Mouse (Mus musculus) layer of hippocampus, postnatal 25 days (tissue): ENCODE results near the gene Rnf8. TPM values are rescaled to one million over a fixed set of nuclear protein-coding genes. Genes with fewer than 3 reads are reported as not detected.
"Not testable (repeated sequence)": the region's sequence is repeated elsewhere in the genome, so short reads cannot be mapped to it uniquely, and the experiment has no call there.

Experiments
- DNase-seq, 2 experiments: peaks; one replicate each; pipeline ENCODE4 v3.0.0; 2022; ENCODE audit warnings: mixed read lengths in 2 of 2, low spot score in 1 of 2; ENCODE audit errors: extremely low spot score in 1 of 2
- total RNA-seq, 2 experiments: library from RNA; stranded (reverse); gene quantifications; 2 replicates each; pipeline ENCODE4 v1.2.3; 2021

Gene Rnf8
- 10 to 100 TPM; 38.4 to 39.7 TPM for total RNA-seq

DNA sequence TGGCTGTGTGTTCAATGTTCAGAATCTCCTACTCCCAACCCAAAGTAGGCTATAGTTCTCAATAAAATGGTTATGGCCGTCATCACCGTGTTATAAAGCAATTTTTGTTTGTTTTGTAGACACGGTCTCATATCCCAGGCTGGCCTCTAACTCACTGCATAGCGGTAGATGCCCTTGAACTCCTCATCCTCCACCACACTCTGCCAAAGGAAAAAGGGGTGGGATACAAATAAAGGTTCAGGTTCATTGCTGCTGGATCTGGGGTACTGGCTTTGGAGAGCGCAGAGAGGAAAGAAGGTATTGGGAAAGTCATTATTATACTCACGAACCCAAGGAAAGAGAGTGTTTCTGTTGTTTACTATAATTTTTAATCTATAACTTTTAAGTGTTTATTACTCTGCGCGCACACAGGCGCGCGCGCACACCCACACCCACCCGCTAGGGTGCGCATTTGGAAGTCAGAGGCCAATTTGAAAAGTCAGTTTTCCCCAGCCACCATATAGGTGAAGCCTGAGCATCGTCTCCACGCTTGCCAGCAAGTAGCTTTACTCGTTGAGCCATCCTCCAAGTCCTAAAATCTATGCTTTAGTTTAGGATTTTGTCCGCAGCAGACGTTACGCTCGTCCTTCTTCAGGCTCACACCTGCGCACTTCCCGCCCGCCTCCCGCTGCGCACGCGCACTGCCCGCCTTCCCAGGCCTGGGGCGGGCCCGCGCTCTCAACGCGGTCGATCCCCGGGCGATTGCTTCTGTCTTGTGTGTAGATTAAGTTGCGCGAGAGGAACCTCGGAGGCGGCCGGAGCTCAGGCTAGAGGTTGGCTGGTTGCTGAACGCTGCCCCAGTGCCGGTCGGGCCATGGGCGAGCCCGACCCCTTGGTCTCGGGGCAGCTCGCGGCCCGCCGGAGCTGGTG is at the start of gene Rnf8, which contains the start of gene Gm28043:
Gene Rnf8, plus strand, starts transcription at position 676 of the 909 bp plus-strand sequence.
Gene Gm28043, plus strand, starts transcription at position 762 of the 909 bp plus-strand sequence.
- DNase-seq, result peak; percentile 86 to 90

- DNase-seq, result no peak
These were observed 49.1 kb upstream of the Rnf8 start for GRCm38 (mm10) chr17:29565521-29565920.

DNA sequence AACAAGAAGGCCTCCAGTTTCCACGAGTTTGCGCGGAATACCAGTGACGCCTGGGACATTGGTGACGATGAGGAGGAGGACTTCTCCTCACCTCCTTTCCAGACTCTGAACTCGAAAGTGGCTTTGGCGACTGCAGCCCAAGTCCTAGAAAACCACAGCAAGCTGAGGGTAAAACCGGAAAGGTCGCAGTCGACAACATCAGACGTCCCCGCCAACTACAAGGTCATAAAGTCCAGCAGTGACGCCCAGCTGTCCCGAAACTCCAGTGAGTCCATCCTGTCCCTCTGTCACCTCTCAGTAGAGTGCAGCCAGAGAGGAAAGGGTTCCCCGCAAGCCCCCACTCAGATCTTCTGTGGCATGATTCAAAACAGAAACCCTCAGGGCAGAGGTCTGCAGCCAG is 46.2 kb upstream of the Rnf8 start:
- no peak for DNase-seq

DNA sequence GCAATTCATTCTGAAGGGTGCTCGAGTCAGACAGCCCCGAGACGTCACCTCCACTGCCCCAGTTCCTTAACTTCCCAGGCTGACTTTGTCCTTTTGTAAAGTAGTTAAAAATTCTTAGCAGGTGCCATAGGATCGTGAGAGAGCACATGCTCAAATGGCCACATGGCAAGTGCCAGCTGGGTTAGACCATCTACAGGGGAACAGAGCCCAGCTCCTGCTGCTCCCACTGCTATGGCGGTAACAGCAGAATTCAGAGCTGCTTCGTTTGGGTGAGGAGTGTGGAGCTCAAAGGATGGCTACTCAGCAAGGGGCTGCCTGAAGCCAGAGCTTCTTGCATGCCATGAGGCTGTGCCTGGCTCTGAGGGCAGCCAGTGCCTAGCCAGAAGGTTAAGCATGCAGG is 44.8 kb upstream of the Rnf8 start:
- no peak for DNase-seq

GRCm38 (mm10) chr17:29579579-29580126 is 34.9 kb upstream of the Rnf8 start:
- DNase-seq, result no peak

- no peak for DNase-seq
These were observed 31.0 kb upstream of the Rnf8 start for GRCm38 (mm10) chr17:29583569-29583968.

- DNase-seq, result no peak
These were observed 30.3 kb upstream of the Rnf8 start for GRCm38 (mm10) chr17:29584306-29584705.

DNA sequence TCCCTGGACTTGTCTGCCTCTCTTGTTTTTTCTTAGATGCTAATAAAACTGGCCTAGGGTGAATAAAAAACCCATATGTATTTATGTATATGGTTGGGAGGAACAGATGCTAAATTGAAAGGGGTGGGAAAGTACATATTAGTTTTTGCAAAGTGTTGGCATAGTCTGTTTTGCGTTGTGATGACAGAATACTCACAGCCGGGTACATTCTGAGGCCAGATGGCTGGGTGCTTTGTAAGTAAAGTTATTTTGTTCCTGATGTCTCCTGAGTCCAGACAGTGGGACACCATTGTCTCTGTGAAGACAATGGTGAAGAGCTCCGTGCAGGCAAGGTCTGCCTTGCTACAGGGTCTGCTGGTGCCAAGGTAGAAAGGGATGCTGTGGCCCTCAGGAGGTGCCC is 29.9 kb upstream of the Rnf8 start:
- peak in 1 of 2 experiments; percentile 21 for DNase-seq

DNA sequence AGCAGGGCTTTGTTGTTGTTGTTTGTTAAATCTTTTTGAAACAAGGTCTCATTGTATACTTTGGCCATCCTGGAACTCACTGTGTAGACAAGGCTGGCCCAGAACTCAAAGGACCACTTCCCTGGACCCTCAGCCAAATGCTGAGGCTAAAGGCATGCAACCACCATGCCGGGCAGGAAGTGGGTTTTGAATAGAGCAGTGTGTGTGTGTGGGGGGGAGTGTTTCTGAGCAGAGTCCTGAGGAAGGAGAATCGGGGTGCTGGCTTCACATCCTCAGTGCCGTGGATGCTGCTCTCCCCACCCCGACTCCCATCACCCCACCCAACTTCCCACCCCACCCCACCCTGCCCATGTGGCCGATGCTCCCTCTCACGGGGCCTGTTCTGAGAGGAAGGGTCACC is 29.1 kb upstream of the Rnf8 start:
- DNase-seq, result no peak

GRCm38 (mm10) chr17:29586921-29587320 is 27.7 kb upstream of the Rnf8 start:
- DNase-seq, result no peak

GRCm38 (mm10) chr17:29589221-29589898 is 25.2 kb upstream of the Rnf8 start:
- no peak for DNase-seq

- no peak for DNase-seq
These were observed 18.5 kb upstream of the Rnf8 start for GRCm38 (mm10) chr17:29595891-29596770.

GRCm38 (mm10) chr17:29596771-29597132 is 17.8 kb upstream of the Rnf8 start:
- no peak for DNase-seq

DNA sequence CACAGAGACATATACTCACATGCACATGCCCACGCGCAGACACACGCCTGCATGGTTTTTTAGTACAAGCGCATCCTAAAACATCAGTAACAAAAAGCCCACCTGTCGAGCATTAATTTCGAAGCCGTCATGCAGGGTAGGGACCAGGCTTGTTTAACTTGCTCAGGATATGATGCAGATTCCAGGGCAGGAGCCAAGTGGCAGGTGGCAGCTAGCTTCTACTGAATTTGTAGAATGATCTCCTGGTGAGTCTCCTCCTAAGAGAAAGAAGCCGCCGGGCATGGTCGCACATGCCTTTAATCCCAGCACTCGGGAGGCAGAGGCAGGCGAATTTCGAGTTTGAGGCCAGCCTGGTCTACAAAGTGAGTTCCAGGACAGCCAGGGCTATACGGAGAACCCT is 15.5 kb upstream of the Rnf8 start:
- no peak for DNase-seq

GRCm38 (mm10) chr17:29599537-29599936 is 15.1 kb upstream of the Rnf8 start:
- DNase-seq, result no peak

GRCm38 (mm10) chr17:29601391-29601790 is 13.2 kb upstream of the Rnf8 start:
- DNase-seq, result no peak

DNA sequence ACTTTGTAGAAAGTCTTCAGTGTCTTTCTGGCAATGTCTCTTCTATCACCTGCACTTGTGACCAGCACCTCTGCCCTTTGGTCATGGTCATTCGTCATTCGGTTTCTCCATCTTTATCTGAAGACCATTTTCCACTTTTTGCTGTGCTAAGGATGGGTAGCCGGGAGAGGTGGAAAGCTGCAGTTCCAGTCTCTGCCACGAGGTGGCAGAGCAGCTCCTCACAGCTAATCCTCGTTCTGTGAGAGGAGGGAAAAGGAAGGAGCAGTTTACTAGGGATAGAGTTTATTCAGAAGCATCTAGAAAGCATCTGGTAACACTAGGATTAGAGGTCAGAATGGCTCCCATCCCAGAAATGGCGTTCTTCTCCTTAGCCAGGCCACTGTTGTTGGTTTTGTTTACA is 11.3 kb upstream of the Rnf8 start:
- peak; percentile 85 to 94 for DNase-seq

DNA sequence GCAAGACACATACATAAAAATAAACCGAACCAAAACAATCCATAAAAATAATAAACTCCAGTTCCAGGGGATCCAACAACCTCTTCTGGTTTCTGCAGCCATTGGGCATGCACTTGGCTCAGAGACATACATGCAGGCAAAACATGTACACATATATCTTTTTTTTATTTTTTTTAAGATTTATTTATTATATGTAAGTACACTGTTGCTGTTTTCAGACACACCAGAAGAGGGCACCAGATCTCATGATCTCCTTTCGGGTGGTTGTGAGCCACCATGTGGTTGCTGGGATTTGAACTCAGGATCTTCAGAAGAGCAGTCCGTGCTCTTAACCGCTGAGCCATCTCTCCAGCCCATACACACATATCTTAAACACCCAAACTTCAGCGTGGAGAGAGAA is 1.1 kb upstream of the Rnf8 start:
- not testable (repeated sequence) for DNase-seq

GRCm38 (mm10) chr17:29615024-29615551 is 498 bp downstream of the Rnf8 start:
- no peak for DNase-seq

DNA sequence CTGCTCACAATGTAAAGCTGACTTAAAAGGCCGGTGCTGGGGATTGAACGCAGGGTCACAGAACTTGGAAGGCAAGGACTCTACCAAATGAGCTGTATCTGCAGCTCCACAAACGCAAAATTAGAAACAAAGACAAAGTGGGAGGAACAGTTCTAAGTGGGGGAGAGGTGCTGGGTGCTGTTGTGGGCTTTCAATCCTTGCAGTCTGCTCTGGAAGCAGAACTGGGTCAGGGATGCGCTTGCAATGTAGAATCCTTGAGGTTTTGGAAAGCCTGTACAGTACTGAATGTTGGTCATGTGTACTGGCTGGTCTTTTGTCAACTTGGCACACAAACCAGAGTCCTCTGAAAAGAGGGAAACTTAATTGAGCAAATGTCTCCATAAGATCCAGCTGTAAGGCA is 1.0 kb downstream of the Rnf8 start:
- no peak for DNase-seq
